Comparison of ENCODE assay signal across 27 mouse cellular contexts in genomic region chr9:10657144-10657748, GRCm38 (mm10).
A peak's percentile ranks its signal among the peaks of the same experiment; 100 is the strongest.
DNase-seq lines count a peak whose midpoint lies in the region; ATAC-seq and TF ChIP-seq lines count a peak whose summit lies in the region.
"Had no signal": no experiment of that assay in that cellular context is flagged by ENCODE, and none has a peak within 500 bp of the region (broad histone marks: within the 10 kb centered on the region; RNA-seq: fewer than 3 reads in every experiment).

No protein-coding gene starts in this region.

- no peak overlapping the region for H3K4me3 ChIP-seq in hindbrain, embryonic 11.5 days (ENCODE audit: low read depth, low read length)
- no peak overlapping the region for H3K4me3 ChIP-seq in hindbrain, embryonic 14.5 days (replicated peaks; ENCODE audit: low read length)
- no peak overlapping the region for H3K4me3 ChIP-seq in midbrain, embryonic 11.5 days (ENCODE audit: low read depth, low read length)
- H3K4me3 ChIP-seq in midbrain, postnatal 0 days (ENCODE audit: low read depth, low read length) = no peak overlapping the region
- H3K4me3 ChIP-seq in midbrain, embryonic 15.5 days = no peak overlapping the region
- H3K4me3 ChIP-seq: embryonic facial prominence, embryonic 12.5 days; heart, adult 2 months; heart, embryonic 12.5 days; myocyte; neural tube, embryonic 13.5 days had no signal

- H3K27me3 ChIP-seq in hindbrain, embryonic 11.5 days (ENCODE audit: control insufficient read depth, insufficient read depth, low read length) = no peaks in the 10 kb centered on the region
- no peaks in the 10 kb centered on the region for H3K27me3 ChIP-seq in hindbrain, embryonic 14.5 days (ENCODE audit: control insufficient read depth, insufficient read depth, low read length)
- no peaks in the 10 kb centered on the region for H3K27me3 ChIP-seq in midbrain, embryonic 11.5 days (ENCODE audit: control insufficient read depth, insufficient read depth, low read length)
- no peaks in the 10 kb centered on the region for H3K27me3 ChIP-seq in midbrain, postnatal 0 days (ENCODE audit: insufficient read depth, low read length)
- no peaks in the 10 kb centered on the region for H3K27me3 ChIP-seq in midbrain, embryonic 15.5 days (replicated peaks)
- H3K27me3 ChIP-seq: embryonic facial prominence, embryonic 12.5 days; heart, embryonic 12.5 days; neural tube, embryonic 13.5 days had no signal

- no peak overlapping the region for H3K4me2 ChIP-seq in hindbrain, embryonic 11.5 days (replicated peaks; ENCODE audit: low read depth, low read length)
- H3K4me2 ChIP-seq in hindbrain, embryonic 14.5 days (replicated peaks) = no peak overlapping the region
- no peak overlapping the region for H3K4me2 ChIP-seq in midbrain, embryonic 11.5 days
- no peak overlapping the region for H3K4me2 ChIP-seq in midbrain, postnatal 0 days (ENCODE audit: low read depth, low read length, poor library complexity, severe bottlenecking)
- no peak overlapping the region for H3K4me2 ChIP-seq in midbrain, embryonic 15.5 days
- H3K4me2 ChIP-seq: embryonic facial prominence, embryonic 12.5 days; heart, embryonic 12.5 days; neural tube, embryonic 13.5 days had no signal

- H3K27ac ChIP-seq in hindbrain, embryonic 11.5 days (ENCODE audit: low read depth, low read length) = no peak overlapping the region
- no peak overlapping the region for H3K27ac ChIP-seq in hindbrain, embryonic 14.5 days
- H3K27ac ChIP-seq in midbrain, embryonic 11.5 days (ENCODE audit: low read depth, low read length) = no peak overlapping the region
- H3K27ac ChIP-seq in midbrain, postnatal 0 days (ENCODE audit: low read depth, low read length) = no peak overlapping the region
- no peak overlapping the region for H3K27ac ChIP-seq in midbrain, embryonic 15.5 days
- H3K27ac ChIP-seq: embryonic facial prominence, embryonic 12.5 days; heart, adult 2 months; liver, embryonic 14.5 days; macrophage; neural tube, embryonic 13.5 days had no signal

- DNase-seq in hindbrain, embryonic 11.5 days (ENCODE audit: low spot score) = peak; percentile 5
- no peak for DNase-seq in hindbrain, embryonic 14.5 days (ENCODE audit: low spot score)
- no peak for DNase-seq in midbrain, embryonic 11.5 days (ENCODE audit: low spot score, missing footprints)
- DNase-seq in midbrain, postnatal 0 days (ENCODE audit: low spot score) = no peak
- peak; percentile 13 for DNase-seq in mesoderm, embryonic 11.5 days (ENCODE audit: low read depth, low spot score)
- no peak for DNase-seq in gastrocnemius, postnatal 25 days
- DNase-seq: adrenal gland, postnatal 25 days; B cell, adult 2 months; cerebellum, adult 18-20 months; cerebellum, postnatal 10 days; heart, adult 2 months; heart, postnatal 4 days; kidney, postnatal 4 days; left cerebral cortex, postnatal 4 days; lung, adult 2 months; lung, postnatal 10 days; retina, postnatal 1 day; right cerebral cortex, postnatal 14 days; thymus, postnatal 4 days had no signal

- H3K36me3 ChIP-seq in hindbrain, embryonic 11.5 days (ENCODE audit: control insufficient read depth, insufficient read depth, low read length) = no peaks in the 10 kb centered on the region
- H3K36me3 ChIP-seq in hindbrain, embryonic 14.5 days (replicated peaks; ENCODE audit: control insufficient read depth, insufficient read depth) = no peaks in the 10 kb centered on the region
- H3K36me3 ChIP-seq in midbrain, embryonic 11.5 days (ENCODE audit: control insufficient read depth, insufficient read depth, low read length) = no peaks in the 10 kb centered on the region
- H3K36me3 ChIP-seq in midbrain, postnatal 0 days (ENCODE audit: insufficient read depth, low read length) = no peaks in the 10 kb centered on the region
- no peaks in the 10 kb centered on the region for H3K36me3 ChIP-seq in midbrain, embryonic 15.5 days (replicated peaks)
- H3K36me3 ChIP-seq: embryonic facial prominence, embryonic 12.5 days; heart, embryonic 12.5 days; neural tube, embryonic 13.5 days had no signal

- 80% methylated on average over 4 of the region's 4 CpGs for WGBS in hindbrain, embryonic 11.5 days
- WGBS in hindbrain, embryonic 14.5 days = 61% methylated on average over 4 of the region's 4 CpGs
- WGBS in midbrain, embryonic 11.5 days = 80% methylated on average over 4 of the region's 4 CpGs
- 61% methylated on average over 4 of the region's 4 CpGs for whole genome bisulfite sequencing in midbrain, postnatal 0 days
- 62% methylated on average over 4 of the region's 4 CpGs for WGBS in midbrain, embryonic 15.5 days

- no peak for TF ChIP-seq CTCF in midbrain, postnatal 0 days (IDR thresholded peaks at IDR 0.05)

- peak; percentile 68; the same call in 1 of the 2 replicates for ATAC-seq in hindbrain, embryonic 11.5 days (ENCODE audit: low FRiP score)
- ATAC-seq in hindbrain, embryonic 14.5 days (ENCODE audit: low FRiP score) = no peak
- peak; percentile 77 for ATAC-seq in midbrain, embryonic 11.5 days (ENCODE audit: low FRiP score)
- ATAC-seq in midbrain, postnatal 0 days (ENCODE audit: low FRiP score) = no peak
- ATAC-seq in midbrain, embryonic 15.5 days (replicated peaks) = peak; percentile 78
- ATAC-seq: intestine, postnatal 0 days had no signal

- no peak overlapping the region for H3K9ac ChIP-seq in hindbrain, embryonic 11.5 days (ENCODE audit: low read depth, low read length)
- H3K9ac ChIP-seq in hindbrain, embryonic 14.5 days = no peak overlapping the region
- H3K9ac ChIP-seq in midbrain, embryonic 11.5 days (ENCODE audit: low read length) = no peak overlapping the region
- H3K9ac ChIP-seq in midbrain, postnatal 0 days (replicated peaks; ENCODE audit: low read length, poor library complexity, severe bottlenecking) = no peak overlapping the region
- H3K9ac ChIP-seq in midbrain, embryonic 15.5 days = no peak overlapping the region
- H3K9ac ChIP-seq: embryonic facial prominence, embryonic 12.5 days; heart, embryonic 12.5 days; liver, embryonic 14.5 days; neural tube, embryonic 13.5 days had no signal

- H3K4me1 ChIP-seq in hindbrain, embryonic 11.5 days (replicated peaks; ENCODE audit: control insufficient read depth, insufficient read depth, low read length) = no peaks in the 10 kb centered on the region
- no peaks in the 10 kb centered on the region for H3K4me1 ChIP-seq in hindbrain, embryonic 14.5 days (replicated peaks; ENCODE audit: control insufficient read depth, insufficient read depth, low read length)
- no peaks in the 10 kb centered on the region for H3K4me1 ChIP-seq in midbrain, embryonic 11.5 days (ENCODE audit: control insufficient read depth, insufficient read depth, low read length)
- no peaks in the 10 kb centered on the region for H3K4me1 ChIP-seq in midbrain, postnatal 0 days (ENCODE audit: insufficient read depth, low read length)
- no peaks in the 10 kb centered on the region for H3K4me1 ChIP-seq in midbrain, embryonic 15.5 days
- H3K4me1 ChIP-seq: embryonic facial prominence, embryonic 12.5 days; heart, embryonic 12.5 days had no signal

- no peaks in the 10 kb centered on the region for H3K9me3 ChIP-seq in hindbrain, embryonic 11.5 days (ENCODE audit: control insufficient read depth, low read length)
- H3K9me3 ChIP-seq in hindbrain, embryonic 14.5 days (ENCODE audit: control insufficient read depth, low read length) = no peaks in the 10 kb centered on the region
- no peaks in the 10 kb centered on the region for H3K9me3 ChIP-seq in midbrain, embryonic 11.5 days (ENCODE audit: control insufficient read depth, low read length)
- H3K9me3 ChIP-seq in midbrain, postnatal 0 days (ENCODE audit: low read length) = no peaks in the 10 kb centered on the region
- no peaks in the 10 kb centered on the region for H3K9me3 ChIP-seq in midbrain, embryonic 15.5 days
- H3K9me3 ChIP-seq: embryonic facial prominence, embryonic 12.5 days; heart, embryonic 12.5 days; neural tube, embryonic 13.5 days had no signal

Comparison
In these comparisons a context has a peak if more than half of its experiments do, and no peak if none do; other contexts are left out.
1. ATAC-seq: peak in hindbrain, embryonic 11.5 days (single experiment), midbrain, embryonic 11.5 days (single experiment) and midbrain, embryonic 15.5 days (single experiment); none in hindbrain, embryonic 14.5 days (single experiment) and midbrain, postnatal 0 days (single experiment).
2. DNase-seq: peak in hindbrain, embryonic 11.5 days (single experiment) and mesoderm, embryonic 11.5 days (single experiment); none in hindbrain, embryonic 14.5 days (single experiment), midbrain, embryonic 11.5 days (single experiment), midbrain, postnatal 0 days (single experiment) and gastrocnemius, postnatal 25 days (single experiment).